Mouse (Mus musculus): Measurements from ENCODE around the gene 4930519P11Rik.

Gene 4930519P11Rik

GRCm38 (mm10) chr2:154630531-154630930, 17.3 kb upstream of the 4930519P11Rik start:
- no peak for DNase-seq

- no peak for DNase-seq
Observed at GRCm38 (mm10) chr2:154624137-154624536, 10.9 kb upstream of the 4930519P11Rik start.

GRCm38 (mm10) chr2:154621684-154622083, 8.4 kb upstream of the 4930519P11Rik start:
- peak; percentile 33 for DNase-seq

- no peak for DNase-seq
Observed at GRCm38 (mm10) chr2:154617061-154617460, 3.8 kb upstream of the 4930519P11Rik start.

- DNase-seq: no peak
Observed at GRCm38 (mm10) chr2:154615674-154616073, 2.4 kb upstream of the 4930519P11Rik start.

- peak; percentile 33 for DNase-seq
Observed at GRCm38 (mm10) chr2:154614841-154615576, 1.8 kb upstream of the 4930519P11Rik start.

- no peak for DNase-seq
Observed at GRCm38 (mm10) chr2:154609050-154609767, 4.0 kb downstream of the 4930519P11Rik start.

GRCm38 (mm10) chr2:154606965-154607364, 6.3 kb downstream of the 4930519P11Rik start:
- no peak for DNase-seq

GRCm38 (mm10) chr2:154604156-154604555, 9.1 kb downstream of the 4930519P11Rik start:
- no peak for DNase-seq

GRCm38 (mm10) chr2:154603638-154604153, 9.5 kb downstream of the 4930519P11Rik start, which contains the start of gene Pxmp4:
Gene Pxmp4 (minus strand): TSS chr2:154603708.
- peak; percentile 99 for DNase-seq

- DNase-seq: peak; percentile 60
Observed at GRCm38 (mm10) chr2:154603007-154603637, 10.1 kb downstream of the 4930519P11Rik start.

- DNase-seq: peak; percentile 72
Observed at GRCm38 (mm10) chr2:154601324-154601723, 11.9 kb downstream of the 4930519P11Rik start.

GRCm38 (mm10) chr2:154600586-154600985, 12.7 kb downstream of the 4930519P11Rik start:
- no peak for DNase-seq

- no peak for DNase-seq
Observed at GRCm38 (mm10) chr2:154597399-154597798, 15.8 kb downstream of the 4930519P11Rik start.

- DNase-seq: peak; percentile 29
Observed at GRCm38 (mm10) chr2:154595775-154596174, 17.5 kb downstream of the 4930519P11Rik start.

GRCm38 (mm10) chr2:154593025-154593424, 20.2 kb downstream of the 4930519P11Rik start:
- DNase-seq: no peak

- no peak for DNase-seq
Observed at GRCm38 (mm10) chr2:154591239-154591638, 22.0 kb downstream of the 4930519P11Rik start.

- DNase-seq: no peak
Observed at GRCm38 (mm10) chr2:154589051-154589450, 24.2 kb downstream of the 4930519P11Rik start.

- peak; percentile 32 for DNase-seq
Observed at GRCm38 (mm10) chr2:154586405-154586804, 26.8 kb downstream of the 4930519P11Rik start.

GRCm38 (mm10) chr2:154584931-154585601, 28.2 kb downstream of the 4930519P11Rik start:
- DNase-seq: peak; percentile 18

GRCm38 (mm10) chr2:154583906-154584872, 29.0 kb downstream of the 4930519P11Rik start:
- DNase-seq: no peak

Data from kidney, postnatal 14 days (tissue).